Mouse (Mus musculus) erythroblast, embryonic 14.5 days (primary cell): ENCODE results near the gene BC051665.

Source experiments
- GATA1 ChIP-seq: IDR thresholded peaks from 2 replicates; pipeline ENCODE4 v1.6.1; 2012; ENCODE audit warnings: low read length, inconsistent platforms, mixed read lengths
- TAL1 ChIP-seq: IDR thresholded peaks from 3 replicates; pipeline ENCODE4 v1.6.1; 2012; ENCODE audit warnings: low read length, inconsistent platforms, mixed read lengths

DNA sequence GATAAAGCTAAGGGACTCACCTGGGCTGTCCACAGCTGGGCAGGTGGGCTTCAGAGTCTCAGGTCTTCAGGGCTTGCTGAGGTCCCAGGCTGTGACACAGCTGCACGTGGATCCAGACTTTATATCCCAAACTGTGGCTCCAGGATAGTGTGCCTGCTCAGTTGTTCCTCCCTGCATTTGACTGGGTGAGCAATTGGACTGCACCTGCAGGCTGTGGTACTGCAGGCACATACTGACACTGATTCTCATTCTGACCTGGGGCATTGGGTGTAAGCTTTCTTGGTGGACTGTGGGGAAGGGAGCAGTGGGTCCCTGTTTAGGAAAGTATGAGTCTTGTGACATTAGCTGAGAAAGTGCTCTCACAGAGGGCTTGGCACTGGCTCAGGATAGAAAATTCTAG, 16.6 kb upstream of the BC051665 start, which contains the start of gene Ctsll3:
- TF ChIP-seq GATA1 (no peak), TAL1 (no peak)
